Comparison of ENCODE assay signal across 8 mouse cellular contexts in the genomic region with DNA sequence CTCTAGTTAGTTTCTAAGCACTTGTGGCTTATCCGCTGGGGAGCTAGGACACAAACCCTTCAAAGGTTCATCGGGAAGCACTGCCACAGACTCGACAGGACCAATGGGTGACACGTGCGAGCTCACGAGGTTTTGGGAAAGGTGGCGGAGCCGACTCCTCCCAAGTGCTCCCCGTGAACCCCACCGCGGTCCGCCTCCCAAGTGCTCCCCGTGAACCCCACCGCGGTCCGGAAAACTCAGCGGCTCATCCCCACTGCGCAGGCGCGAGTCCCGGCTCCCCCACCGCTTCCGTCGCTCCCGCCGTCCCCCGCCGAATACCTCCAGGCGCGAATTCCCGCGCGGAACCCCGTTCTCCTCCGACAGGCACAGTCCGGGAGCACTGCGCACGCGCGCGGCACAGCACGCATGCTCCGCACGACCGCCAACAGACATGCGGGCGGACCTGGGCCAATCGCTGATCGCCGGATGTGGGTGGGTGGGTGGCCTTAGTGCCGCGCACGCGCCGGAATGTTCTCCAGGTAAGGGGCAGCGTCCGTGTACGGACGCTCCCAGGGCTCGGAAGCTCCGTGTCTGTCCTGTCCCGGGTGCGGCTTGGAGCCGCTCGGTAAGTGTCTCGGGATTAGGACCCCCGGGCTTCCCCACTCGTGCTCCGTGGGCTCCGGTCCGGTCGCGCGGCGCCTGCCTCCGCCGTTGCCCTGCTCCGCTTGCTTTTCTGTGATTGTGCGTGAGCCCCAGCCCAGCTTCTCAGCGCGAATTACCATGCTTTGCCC. TPM values are rescaled to one million over a fixed set of nuclear protein-coding genes. Genes with fewer than 3 reads are reported as not detected.
DNase-seq lines count a peak whose midpoint lies in the region; ATAC-seq and TF ChIP-seq lines count a peak whose summit lies in the region.

Gene Mtrr, minus strand, starts transcription at position 403 of the 770 bp plus-strand sequence.
Gene Fastkd3, plus strand, starts transcription at position 488 of the 770 bp plus-strand sequence.

- WGBS in forebrain, embryonic 11.5 days, result under 1% methylated on average over 76 of the region's 81 CpGs
- under 1% methylated on average over 74 of the region's 81 CpGs for WGBS in heart, embryonic 16.5 days
- under 1% methylated on average over 77 of the region's 81 CpGs for WGBS in liver, embryonic 15.5 days (ENCODE audit: insufficient replicate concordance)
- 1% methylated on average over 81 of the region's 81 CpGs for WGBS in neural tube, embryonic 12.5 days

- dilution Hi-C loops in CH12.LX (cut with MboI; ENCODE audit: extremely low pct_ligation_motif_present, extremely low pct_unique_long_range_greater_than_20kb, low sequenced_read_pairs), result no loop called here

- H3K79me2 ChIP-seq in CH12.LX (replicated peaks; ENCODE audit: control insufficient read depth, extremely low read depth, insufficient read depth, poor library complexity, severe bottlenecking), result peaks cover 38% of the 10 kb centered on the region

- H3K4me3 ChIP-seq in CH12.LX (replicated peaks in 1 of 3; ENCODE audit: low read depth in 2 of 3, low read length in 2 of 3, poor library complexity in 1 of 3), result peak within 1 kb of the TSS; percentile 65 to 95 (median 90)
- H3K4me3 ChIP-seq in forebrain, embryonic 11.5 days (ENCODE audit: low read depth, low read length), result peak within 1 kb of the TSS; percentile 78
- H3K4me3 ChIP-seq in heart, embryonic 16.5 days (ENCODE audit: low read length), result peak within 1 kb of the TSS; percentile 96
- peak within 1 kb of the TSS; percentile 81 for H3K4me3 ChIP-seq in liver, embryonic 15.5 days (replicated peaks)
- H3K4me3 ChIP-seq in neural tube, embryonic 12.5 days, result peak within 1 kb of the TSS; percentile 70

- H3K27ac ChIP-seq in CH12.LX (ENCODE audit: insufficient read depth, low read depth), result 0 out of 2 replicates have a peak within 1 kb of the TSS, but pooled peaks have one; percentile 2
- peak within 1 kb of the TSS; percentile 59; the same call in 1 of the 2 replicates for H3K27ac ChIP-seq in forebrain, embryonic 11.5 days (ENCODE audit: low read depth, low read length)
- H3K27ac ChIP-seq in heart, embryonic 16.5 days (ENCODE audit: low read length), result peak within 1 kb of the TSS; percentile 84
- peak within 1 kb of the TSS; percentile 70 for H3K27ac ChIP-seq in liver, embryonic 15.5 days (replicated peaks)
- no peak within 1 kb of the TSS for H3K27ac ChIP-seq in neural tube, embryonic 12.5 days

- peak; percentile 99 for ATAC-seq in forebrain, embryonic 11.5 days (replicated peaks; ENCODE audit: low FRiP score)
- ATAC-seq in heart, embryonic 16.5 days (replicated peaks; ENCODE audit: extremely low read depth, insufficient read depth, low FRiP score), result peak; percentile 99
- ATAC-seq in liver, embryonic 15.5 days (ENCODE audit: insufficient read depth), result peak; percentile 99
- ATAC-seq in neural tube, embryonic 12.5 days (ENCODE audit: low FRiP score, low read depth), result peak; percentile 99

- TF ChIP-seq CTCF in CH12.LX (conservative IDR thresholded peaks at IDR 0.05 in 1 of 2, IDR thresholded peaks at IDR 0.05 in 1 of 2; ENCODE audit: low read depth in 2 of 2, low read length in 2 of 2), result no peak

- H3K36me3 ChIP-seq in CH12.LX (replicated peaks in 1 of 2; ENCODE audit: control insufficient read depth in 1 of 2, insufficient read depth in 1 of 2, low read length in 1 of 2), result peaks cover 51 to 69% of the 10 kb centered on the region in 2 experiments
- H3K36me3 ChIP-seq in forebrain, embryonic 11.5 days (ENCODE audit: control insufficient read depth, insufficient read depth, low read length), result peaks cover 6% of the 10 kb centered on the region; the same call in 1 of the 2 replicates
- H3K36me3 ChIP-seq in heart, embryonic 16.5 days (ENCODE audit: control insufficient read depth, insufficient read depth), result peaks cover 37% of the 10 kb centered on the region
- peaks cover 45% of the 10 kb centered on the region for H3K36me3 ChIP-seq in liver, embryonic 15.5 days (replicated peaks)
- peaks cover 37% of the 10 kb centered on the region for H3K36me3 ChIP-seq in neural tube, embryonic 12.5 days

- TF ChIP-seq EP300 in CH12.LX (IDR thresholded peaks at IDR 0.05; ENCODE audit: low read length), result no peak

- in situ Hi-C loops in CH12.LX (cut with MboI; ENCODE audit: low pct_ligation_motif_present, low pct_unique_long_range_greater_than_20kb, low sequenced_read_pairs), result loop anchor here (10.0 to 25.0 kb wide), 2 partner anchors 873 to 1230 kb away; partner anchors contain the start of gene Med10

- H3K4me1 ChIP-seq in CH12.LX (ENCODE audit: control insufficient read depth in 1 of 2, insufficient read depth in 2 of 2), result peaks cover 3 to 39% of the 10 kb centered on the region in 2 experiments; a peak in 3 of 4 replicates
- H3K4me1 ChIP-seq in forebrain, embryonic 11.5 days (replicated peaks; ENCODE audit: control insufficient read depth, insufficient read depth, low read length), result peaks cover 4% of the 10 kb centered on the region; the same call in 1 of the 2 replicates
- peaks cover 15% of the 10 kb centered on the region for H3K4me1 ChIP-seq in heart, embryonic 16.5 days (ENCODE audit: control insufficient read depth, insufficient read depth, low read length)
- peaks cover 21% of the 10 kb centered on the region for H3K4me1 ChIP-seq in liver, embryonic 15.5 days (replicated peaks)
- H3K4me1 ChIP-seq in neural tube, embryonic 12.5 days, result peaks cover 10% of the 10 kb centered on the region

- peak within 1 kb of the TSS; percentile 78 for H3K9ac ChIP-seq in CH12.LX (ENCODE audit: insufficient read depth, low read depth)
- H3K9ac ChIP-seq in forebrain, embryonic 11.5 days (ENCODE audit: low read length), result peak within 1 kb of the TSS; percentile 79
- H3K9ac ChIP-seq in heart, embryonic 16.5 days (ENCODE audit: low read length), result peak within 1 kb of the TSS; percentile 92
- H3K9ac ChIP-seq in liver, embryonic 15.5 days, result peak within 1 kb of the TSS; percentile 65
- H3K9ac ChIP-seq in neural tube, embryonic 12.5 days, result peak within 1 kb of the TSS; percentile 70

- H3K9me3 ChIP-seq in CH12.LX (replicated peaks; ENCODE audit: low read length), result no peaks in the 10 kb centered on the region
- no peaks in the 10 kb centered on the region for H3K9me3 ChIP-seq in forebrain, embryonic 11.5 days (ENCODE audit: control insufficient read depth, low read length)
- H3K9me3 ChIP-seq in heart, embryonic 16.5 days (replicated peaks; ENCODE audit: control insufficient read depth, low read length), result no peaks in the 10 kb centered on the region
- no peaks in the 10 kb centered on the region for H3K9me3 ChIP-seq in liver, embryonic 15.5 days (replicated peaks)
- no peaks in the 10 kb centered on the region for H3K9me3 ChIP-seq in neural tube, embryonic 12.5 days

- TF ChIP-seq POLR2A in CH12.LX (IDR thresholded peaks at IDR 0.05; ENCODE audit: low read depth, low read length), result peak; percentile 96

- peak within 1 kb of the TSS; percentile 51 for H3K4me2 ChIP-seq in CH12.LX (ENCODE audit: insufficient read depth, low read depth, poor library complexity, severe bottlenecking)
- H3K4me2 ChIP-seq in forebrain, embryonic 11.5 days (ENCODE audit: low read depth, low read length, severe bottlenecking), result peak within 1 kb of the TSS; percentile 91
- H3K4me2 ChIP-seq in heart, embryonic 16.5 days (ENCODE audit: low read depth, low read length), result peak within 1 kb of the TSS; percentile 84
- H3K4me2 ChIP-seq in liver, embryonic 15.5 days, result peak within 1 kb of the TSS; percentile 86
- H3K4me2 ChIP-seq in neural tube, embryonic 12.5 days (replicated peaks), result peak within 1 kb of the TSS; percentile 89

- TF ChIP-seq RAD21 in CH12.LX (IDR thresholded peaks at IDR 0.05; ENCODE audit: low read depth, low read length), result no peak

- DNase-seq in CH12.LX (ENCODE audit: extremely low read depth), result peak; percentile 93
- DNase-seq in c-Kit-positive CD71-positive TER-119-negative erythroid progenitor cells, embryonic 14.5 days (ENCODE audit: low read depth), result peak; percentile 83
- DNase-seq in forebrain, embryonic 11.5 days (ENCODE audit: low spot score), result peak; percentile 99
- peak; percentile 99 to 100 for DNase-seq in kidney, postnatal 36 days
- DNase-seq in telencephalon, adult 2 months (ENCODE audit: low read depth, low spot score), result peak; percentile 94

- H3K27me3 ChIP-seq in CH12.LX (replicated peaks), result no peaks in the 10 kb centered on the region
- H3K27me3 ChIP-seq in forebrain, embryonic 11.5 days (ENCODE audit: control insufficient read depth, insufficient read depth, low read length), result no peaks in the 10 kb centered on the region
- H3K27me3 ChIP-seq in heart, embryonic 16.5 days (ENCODE audit: control insufficient read depth, insufficient read depth, low read length), result no peaks in the 10 kb centered on the region
- no peaks in the 10 kb centered on the region for H3K27me3 ChIP-seq in liver, embryonic 15.5 days
- no peaks in the 10 kb centered on the region for H3K27me3 ChIP-seq in neural tube, embryonic 12.5 days (replicated peaks)

TF ChIP-seq in CH12.LX, 34 proteins besides CTCF, POLR2A, EP300 and RAD21 (continues in another document):
- TF ChIP-seq JUN (IDR thresholded peaks at IDR 0.05; ENCODE audit: insufficient read depth, low read depth, low read length) (no peak), E2F4 (IDR thresholded peaks at IDR 0.05; ENCODE audit: insufficient replicate concordance, low read depth, low read length) (peak; percentile 85; the same call in 1 of the 2 replicates), SMC3 (IDR thresholded peaks at IDR 0.05; ENCODE audit: low read depth, low read length) (no peak), MAFK (IDR thresholded peaks at IDR 0.05; ENCODE audit: insufficient replicate concordance, low read length) (no peak), USF2 (conservative IDR thresholded peaks at IDR 0.05; ENCODE audit: low read depth, low read length) (no peak), MXI1 (IDR thresholded peaks at IDR 0.05; ENCODE audit: low read depth, low read length) (peak; percentile 83)

RNA-seq across cellular contexts. Expression of gene Mtrr, which starts in this region (rescaled TPM):
- total RNA-seq in CH12.LX (2012; rRNA removed) (35.1 and 43.7 TPM in 2 replicates), CH12.LX (2014; rRNA removed) (39.4 and 42.1 TPM in 2 replicates)
- polyA plus RNA-seq in CH12.LX (2012; ENCODE audit: insufficient read length, low read depth), result 40.2 and 45.9 TPM in 2 replicates
- polyA plus RNA-seq in forebrain, embryonic 11.5 days (2014; fragmentation: Nextera tagmentation; extraction: Ambion mirVana), result 21.6 and 22.3 TPM in 2 replicates
- 20.3 and 21.1 TPM in 2 replicates for polyA plus RNA-seq in heart, embryonic 16.5 days (2015; fragmentation: Nextera tagmentation; extraction: Ambion mirVana)
- polyA plus RNA-seq in liver, embryonic 15.5 days (2015; fragmentation: Nextera tagmentation; extraction: Ambion mirVana), result 9.1 and 9.4 TPM in 2 replicates
- polyA plus RNA-seq in neural tube, embryonic 12.5 days (2016; fragmentation: Nextera tagmentation; extraction: Ambion mirVana), result 15.5 and 16.5 TPM in 2 replicates

RNA-seq across cellular contexts. Expression of gene Fastkd3, which starts in this region (rescaled TPM):
- total RNA-seq in CH12.LX (2012; rRNA removed), result 17.8 and 25.1 TPM in 2 replicates
- 46.6 and 48.3 TPM in 2 replicates for total RNA-seq in CH12.LX (2014; rRNA removed)
- 34.1 and 37.6 TPM in 2 replicates for polyA plus RNA-seq in CH12.LX (2012; ENCODE audit: insufficient read length, low read depth)
- 43.4 and 46.6 TPM in 2 replicates for polyA plus RNA-seq in forebrain, embryonic 11.5 days (2014; fragmentation: Nextera tagmentation; extraction: Ambion mirVana)
- polyA plus RNA-seq in heart, embryonic 16.5 days (2015; fragmentation: Nextera tagmentation; extraction: Ambion mirVana), result 18.8 and 21.8 TPM in 2 replicates
- 12.4 and 12.5 TPM in 2 replicates for polyA plus RNA-seq in liver, embryonic 15.5 days (2015; fragmentation: Nextera tagmentation; extraction: Ambion mirVana)
- 27.5 and 29.2 TPM in 2 replicates for polyA plus RNA-seq in neural tube, embryonic 12.5 days (2016; fragmentation: Nextera tagmentation; extraction: Ambion mirVana)
